Mouse (Mus musculus) granulocyte monocyte progenitor cell, adult 5-6 weeks (primary cell): ENCODE data around the gene Gm49711. TPM values are rescaled to one million over a fixed set of nuclear protein-coding genes. Genes with fewer than 3 reads are reported as not detected.
"Not testable (repeated sequence)": the region's sequence is repeated elsewhere in the genome, so short reads cannot be mapped to it uniquely, and the experiment has no call there.

Experiments used
- ATAC-seq: replicated peaks from 2 replicates; pipeline ENCODE4 v1.8.0; 2016; ENCODE audit warnings: mild to moderate bottlenecking, moderate TSS enrichment, inconsistent platforms; ENCODE audit not compliant: poor library complexity, severe bottlenecking
- total RNA-seq, 2 experiments: library from RNA; stranded (forward) in 1 of 2; stranded (reverse) in 1 of 2; fragments of 200-712, 200-1000 nt in 1 of 2; fragments of >200 nt in 1 of 2; fragmentation: Nextera tagmentation in 1 of 2; gene quantifications; 2 replicates each; pipeline ENCODE4 v1.2.3; 2014 to 2017

Gene Gm49711
- total RNA-seq, 2 experiments from 2014 or later, result not detected

DNA sequence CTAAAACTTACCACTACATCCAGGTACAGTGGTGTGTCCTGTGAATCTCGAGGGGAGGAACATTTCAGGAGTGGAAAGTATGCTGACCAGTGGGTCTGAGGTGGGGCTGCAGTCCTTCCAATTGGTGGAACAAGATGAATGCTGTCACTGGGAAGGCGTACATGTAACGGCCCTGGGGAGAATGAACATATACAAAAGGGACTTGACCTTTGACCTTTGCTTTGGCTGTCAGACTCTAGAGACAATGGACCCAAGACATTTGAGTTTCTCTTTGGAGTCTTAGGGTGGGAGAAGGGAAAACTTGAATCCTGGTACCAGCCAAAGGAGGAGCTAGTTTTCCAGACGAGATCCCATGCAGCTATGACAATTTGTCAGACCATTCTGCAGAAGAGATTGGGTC is 104.2 kb downstream of the Gm49711 start:
- no peak for ATAC-seq

DNA sequence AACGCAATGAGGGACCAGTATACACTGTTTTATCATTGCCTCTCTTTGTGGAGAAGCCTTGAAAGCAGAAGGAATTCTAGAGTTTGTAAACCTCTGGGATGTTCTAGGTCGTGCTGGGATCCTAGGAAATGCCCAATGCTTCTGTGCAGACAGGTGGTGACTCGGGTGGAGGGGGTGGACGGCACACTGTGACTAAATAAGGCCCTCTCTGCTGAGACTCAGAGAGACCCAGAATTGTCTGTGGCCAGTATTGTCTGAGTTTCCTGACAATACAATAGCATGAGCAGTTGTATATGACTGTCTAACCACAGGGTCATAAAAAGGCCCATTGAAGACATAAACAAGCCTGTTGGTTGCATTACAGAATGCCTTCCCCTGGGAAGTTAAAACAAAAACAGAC is 105.4 kb downstream of the Gm49711 start:
- ATAC-seq, result no peak

DNA sequence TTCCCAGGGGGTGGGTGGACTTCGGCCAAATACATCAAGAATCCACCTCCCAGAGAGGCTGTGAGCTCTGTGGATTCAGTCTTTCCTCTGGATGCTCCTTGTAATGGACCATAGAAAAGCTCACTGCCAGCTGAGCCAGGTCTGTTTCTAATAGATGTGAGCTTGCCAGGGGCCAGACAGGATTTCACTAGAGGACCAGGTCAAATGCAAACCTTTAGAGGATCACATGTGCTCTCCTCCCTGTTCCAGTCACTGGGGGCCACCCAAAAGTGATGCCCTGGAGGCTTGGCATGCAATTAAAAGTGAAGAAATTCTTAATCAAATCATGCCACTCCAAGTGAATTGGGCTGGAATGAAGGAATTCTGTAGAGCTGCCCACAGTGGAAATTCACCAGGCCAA is 117.9 kb downstream of the Gm49711 start:
- no peak for ATAC-seq

DNA sequence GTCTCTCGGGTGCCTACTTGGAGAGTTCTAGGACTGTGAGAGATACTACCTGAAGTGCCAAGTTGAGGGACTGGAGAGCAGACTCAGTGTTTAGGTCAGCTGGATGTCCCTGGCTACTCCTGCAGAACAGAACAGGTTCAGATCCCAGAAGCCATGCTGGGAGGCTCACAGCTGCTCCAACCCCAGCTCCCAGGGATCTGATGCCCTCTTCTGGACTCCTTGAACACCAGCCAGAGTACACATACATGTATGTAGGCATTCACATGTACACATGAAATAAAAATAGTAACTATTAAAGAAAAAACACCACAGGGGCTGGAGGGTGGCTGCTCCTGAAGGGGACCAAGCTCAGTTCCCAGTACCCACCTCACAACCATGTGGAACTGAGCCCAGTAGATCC is 119.6 kb downstream of the Gm49711 start:
- no peak for ATAC-seq

DNA sequence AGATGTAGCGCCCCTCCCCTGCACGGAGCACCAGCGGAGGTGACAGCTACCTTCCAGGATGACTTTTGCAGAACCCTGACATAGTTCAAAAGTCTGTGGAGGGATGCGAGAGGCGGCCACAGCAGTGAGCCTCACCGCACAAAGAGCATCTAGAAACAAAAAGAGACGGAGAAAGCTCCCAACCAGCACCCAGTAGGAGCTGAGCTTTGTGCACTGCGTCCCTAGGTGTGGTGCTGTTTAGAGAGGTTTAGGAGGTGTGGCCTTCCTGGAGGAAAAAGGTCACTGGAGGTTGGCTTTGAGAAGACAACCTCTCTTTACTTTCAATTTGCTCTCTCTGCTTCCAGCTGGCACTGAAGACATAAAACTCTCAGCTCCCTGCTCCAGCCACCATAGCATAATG is 121.2 kb downstream of the Gm49711 start:
- ATAC-seq, result no peak

DNA sequence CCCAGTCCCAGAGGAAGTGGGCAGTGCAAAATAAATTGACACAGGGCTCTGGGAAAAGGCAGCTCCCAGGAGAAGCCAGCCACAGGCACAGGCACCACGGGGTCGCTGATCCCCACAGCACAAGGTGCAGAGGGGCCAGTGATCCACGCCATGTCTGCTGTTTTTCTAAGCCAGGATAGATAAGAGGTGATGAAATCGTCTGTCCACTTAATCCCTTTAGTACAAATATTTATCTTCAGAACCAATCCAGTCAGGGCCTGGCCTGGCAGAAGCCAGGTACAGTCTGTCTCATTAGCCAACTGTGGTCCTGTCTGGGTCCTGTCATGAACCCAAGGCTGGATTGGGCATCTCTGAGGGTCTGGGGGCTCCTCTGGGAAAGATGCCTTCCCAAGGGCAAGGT is 125.4 kb downstream of the Gm49711 start:
- no peak for ATAC-seq

DNA sequence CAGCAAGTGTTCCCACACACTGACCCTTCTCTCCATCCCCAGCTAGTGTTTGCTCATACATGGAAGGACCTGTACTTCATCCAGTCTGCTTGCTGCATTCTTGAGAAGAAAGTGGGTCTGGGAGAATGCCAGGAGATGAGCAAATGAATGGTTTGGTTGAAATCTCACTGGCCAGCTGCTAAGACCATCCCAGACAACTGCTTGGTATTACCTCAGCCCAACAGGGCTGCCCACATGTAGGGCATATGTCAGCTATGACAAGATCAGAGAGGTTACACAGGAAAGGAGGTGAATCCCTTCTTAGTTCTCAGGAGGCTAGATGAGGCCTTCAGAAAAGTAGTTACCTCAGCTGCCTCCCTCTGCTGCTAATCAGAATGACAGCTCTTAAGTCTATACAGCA is 132.5 kb downstream of the Gm49711 start:
- no peak for ATAC-seq

DNA sequence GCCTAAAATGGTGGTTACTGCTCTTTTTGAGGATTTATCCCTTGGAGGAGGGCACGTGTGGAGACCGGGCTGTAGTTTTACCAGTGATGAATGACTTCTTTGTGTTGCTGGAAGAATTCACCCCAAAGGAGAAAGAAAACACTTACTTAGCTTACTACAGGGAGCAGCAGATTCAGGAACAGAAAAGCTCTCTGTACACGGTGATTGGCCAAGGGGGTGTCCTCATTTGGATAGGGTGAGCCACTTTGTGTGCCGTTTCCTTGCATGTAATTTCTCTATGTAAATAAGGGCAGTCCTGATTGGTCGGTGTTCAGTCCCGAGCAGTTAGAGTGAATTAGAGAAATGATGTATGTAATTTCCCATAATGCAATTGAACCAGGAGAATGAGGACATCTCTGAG is 137.0 kb downstream of the Gm49711 start:
- no peak for ATAC-seq

DNA sequence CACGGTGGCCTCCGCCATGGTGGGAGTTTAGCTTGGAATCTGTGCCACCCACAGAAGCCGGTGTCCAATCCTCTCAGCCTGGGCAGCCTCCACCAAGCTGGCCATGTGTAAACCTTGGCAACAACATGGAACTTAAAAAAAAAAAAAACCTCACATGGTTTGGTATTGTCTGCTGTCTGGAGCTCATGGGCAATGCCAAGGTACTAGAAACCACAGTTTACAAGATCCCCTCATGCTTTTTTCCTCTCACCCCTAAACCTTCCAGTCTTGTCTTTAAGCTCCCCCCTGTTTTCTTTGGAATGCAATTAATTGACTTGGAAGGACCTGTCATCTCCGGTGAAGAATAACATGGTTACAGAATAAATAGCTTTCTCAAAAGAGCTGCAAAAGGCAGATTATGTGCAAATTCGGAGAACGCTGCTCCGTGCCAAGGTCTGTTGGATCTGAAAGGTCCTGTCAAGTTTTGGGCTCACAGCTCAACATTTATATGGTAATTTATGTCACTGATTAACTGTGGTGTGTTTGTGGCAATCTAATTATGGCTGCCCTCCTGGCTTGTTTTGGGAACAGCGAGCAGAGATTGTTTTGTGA is 138.7 kb downstream of the Gm49711 start:
- no peak for ATAC-seq

DNA sequence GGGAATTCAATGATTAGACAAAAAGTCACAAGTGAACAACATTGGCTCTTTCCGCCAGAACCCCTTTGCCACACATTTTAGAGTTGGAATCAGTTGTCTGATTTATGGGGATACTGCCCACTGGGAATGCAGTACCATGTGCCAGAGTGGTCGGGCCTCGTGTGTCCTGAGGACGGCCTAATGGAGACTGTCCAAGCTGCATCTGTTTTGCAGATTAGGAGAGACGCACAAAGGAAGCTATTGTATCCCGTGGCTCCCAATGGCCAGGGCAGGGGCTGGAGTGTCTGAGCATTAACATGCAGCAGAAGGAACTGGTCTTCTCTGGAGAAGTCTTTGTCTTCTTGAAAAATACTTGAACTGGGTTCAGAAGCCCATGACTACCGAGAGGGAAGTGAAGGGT is 142.5 kb downstream of the Gm49711 start:
- no peak for ATAC-seq

DNA sequence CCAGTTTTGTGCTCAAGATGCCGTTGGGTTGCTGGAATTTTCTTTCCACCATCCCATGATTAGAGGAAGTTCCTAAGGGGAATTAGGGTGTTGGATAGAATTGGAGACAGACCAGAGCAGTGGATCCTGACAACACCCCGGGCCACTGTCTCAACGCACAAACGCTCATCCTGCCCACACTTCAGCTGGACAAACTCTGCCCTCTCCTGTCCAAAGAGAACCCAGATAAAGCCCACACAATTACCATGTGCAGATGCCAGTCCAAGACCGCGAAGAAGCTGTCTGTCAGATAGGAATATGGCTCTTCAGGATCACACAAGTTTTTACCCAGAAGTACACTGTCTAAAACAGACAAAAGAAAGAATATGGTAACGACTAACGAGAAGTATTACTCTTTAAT is 145.5 kb downstream of the Gm49711 start:
- ATAC-seq, result no peak

DNA sequence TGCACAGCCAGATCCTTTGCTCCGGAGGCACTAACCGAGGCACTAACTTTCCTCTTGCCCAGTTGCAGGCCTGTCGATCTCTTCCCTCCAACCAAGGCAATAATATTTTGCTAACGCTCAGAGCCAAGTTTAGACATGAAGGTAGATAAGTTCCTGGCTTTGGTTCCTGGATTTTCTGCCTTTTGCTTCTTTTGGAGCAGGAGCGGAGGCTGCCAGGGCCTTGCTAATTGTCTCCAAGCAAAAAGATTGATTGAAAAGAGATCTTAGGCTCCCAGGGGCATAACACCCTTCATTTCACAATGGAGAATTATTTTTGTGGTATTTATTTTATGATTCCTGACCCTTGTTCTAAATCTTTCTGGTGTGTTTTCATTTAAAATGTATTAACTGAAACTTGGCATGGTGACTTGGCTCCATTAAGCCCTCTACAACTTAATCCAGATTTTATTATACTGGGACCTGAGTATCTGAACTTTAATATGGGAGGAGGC is 151.2 kb downstream of the Gm49711 start:
- no peak for ATAC-seq

DNA sequence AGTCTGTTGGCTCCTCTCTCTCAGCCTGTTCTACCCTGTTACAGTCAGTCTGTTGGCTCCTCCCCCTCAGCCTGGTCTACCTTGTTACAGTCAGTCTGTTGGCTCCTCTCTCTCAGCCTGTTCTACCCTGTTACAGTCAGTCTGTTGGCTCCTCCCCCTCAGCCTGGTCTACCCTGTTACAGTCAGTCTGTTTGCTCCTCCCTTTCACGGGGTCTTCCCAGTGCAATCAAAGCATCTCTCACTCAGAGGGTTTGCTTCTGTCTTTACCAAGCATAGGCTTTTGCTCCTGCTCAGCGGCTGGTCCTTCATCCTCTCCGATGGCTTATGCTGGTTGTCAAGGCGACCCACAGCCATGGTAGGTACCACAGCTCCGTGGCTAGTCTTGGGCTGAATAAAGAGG is 152.2 kb downstream of the Gm49711 start:
- not testable (repeated sequence) for ATAC-seq

DNA sequence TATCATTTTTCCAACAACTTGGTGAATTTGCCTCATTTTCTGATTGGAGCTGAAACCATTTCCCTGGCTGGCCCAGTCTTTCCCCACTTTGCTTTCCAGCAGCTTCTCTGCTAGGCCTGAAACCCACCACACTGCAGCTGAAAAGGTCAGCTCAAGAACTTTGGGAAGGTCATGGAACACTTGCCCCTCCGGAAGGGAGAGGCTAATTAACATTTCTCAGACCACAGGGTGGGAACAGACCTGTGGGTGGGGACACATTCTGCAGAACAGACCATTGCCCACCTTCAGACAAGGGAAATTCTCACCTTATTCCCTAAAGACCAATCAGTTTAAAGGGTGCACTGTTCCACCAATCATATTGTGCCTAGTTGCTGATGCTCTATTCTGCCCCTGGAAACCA is 155.8 kb downstream of the Gm49711 start:
- ATAC-seq, result not testable (repeated sequence)

DNA sequence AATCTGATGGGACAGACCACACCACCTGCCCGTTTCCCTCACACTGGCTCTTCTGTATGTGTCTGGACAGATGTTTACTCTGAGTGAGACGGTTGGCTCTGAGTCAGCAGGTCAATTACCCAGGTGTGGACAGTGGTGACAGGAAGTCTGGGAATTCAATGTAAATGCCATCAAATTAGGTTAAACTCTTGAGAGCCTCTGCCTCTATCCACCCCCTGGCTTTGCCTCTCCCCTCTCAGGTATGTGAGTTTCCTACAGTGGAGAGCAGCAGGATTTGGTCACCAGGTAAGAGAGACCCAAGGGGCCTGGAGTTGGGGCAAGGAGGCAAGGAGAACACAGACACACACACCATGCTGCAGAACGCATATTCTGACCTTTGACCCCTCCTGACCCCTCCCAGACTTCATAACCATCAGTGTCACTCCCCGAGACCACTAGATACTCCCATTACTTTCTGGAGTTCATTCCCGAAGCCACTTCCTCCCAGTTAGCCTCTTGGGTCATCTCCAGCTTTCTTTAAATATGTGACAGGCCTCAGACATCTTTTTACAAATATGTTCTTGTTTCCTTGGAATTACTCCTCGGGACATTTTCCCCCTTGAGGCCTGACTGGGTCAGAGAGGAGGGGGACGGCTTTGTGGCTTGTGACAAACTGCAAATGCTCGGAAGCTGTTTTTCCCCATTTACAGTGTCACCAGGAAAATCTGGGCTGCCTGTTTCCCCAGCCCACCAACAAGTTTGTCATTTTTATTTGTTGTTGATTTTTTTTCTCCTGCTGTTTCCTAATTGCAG is 157.7 kb downstream of the Gm49711 start:
- ATAC-seq, result no peak

DNA sequence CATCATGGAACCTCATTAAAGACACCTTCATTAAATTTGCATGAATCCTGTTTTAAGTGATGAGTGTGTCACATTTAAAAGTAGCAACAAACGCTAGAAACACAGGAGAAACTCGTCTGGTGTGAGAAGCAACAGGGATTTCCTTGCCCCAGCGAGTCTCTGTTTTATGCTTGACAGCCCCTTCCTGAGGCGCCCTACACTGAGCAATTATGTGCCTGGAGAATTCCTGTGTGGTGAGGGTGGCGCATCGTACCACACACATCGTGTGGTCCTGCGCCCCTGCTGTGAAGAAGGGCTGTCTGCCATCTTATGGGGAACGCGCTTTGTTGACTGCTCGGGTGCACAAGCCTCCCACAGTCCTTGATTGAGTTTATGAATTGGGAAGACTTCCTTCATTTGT is 162.6 kb downstream of the Gm49711 start:
- ATAC-seq, result no peak

DNA sequence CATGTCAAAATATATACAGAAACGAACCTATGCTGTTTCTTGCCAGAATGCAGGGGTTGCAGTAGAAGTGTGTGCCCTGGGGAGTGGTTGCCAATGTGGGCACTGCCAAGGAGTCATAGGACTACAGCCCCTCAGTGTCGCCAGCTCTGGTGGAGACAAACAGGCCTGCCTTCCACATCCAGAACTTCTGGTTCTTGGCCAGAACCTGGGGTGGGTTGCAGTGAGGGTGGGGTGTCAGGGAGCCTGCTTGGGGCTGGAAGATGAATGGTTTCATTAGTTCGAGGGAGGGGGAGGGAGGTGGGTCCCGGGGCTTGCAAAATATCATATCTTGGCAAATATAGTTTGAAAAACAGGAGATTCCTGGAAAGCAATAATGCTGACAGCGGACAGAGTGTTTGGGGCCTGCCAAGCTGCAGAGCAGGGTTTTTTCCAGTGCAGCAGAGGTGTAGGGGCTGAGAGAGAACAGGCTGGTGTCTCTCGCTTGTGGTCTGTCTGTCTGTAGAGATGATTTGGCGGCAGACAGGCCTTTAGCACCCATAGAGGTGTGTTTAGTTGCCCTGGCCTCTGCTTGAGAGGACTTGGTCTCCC is 170.3 kb downstream of the Gm49711 start:
- no peak for ATAC-seq

DNA sequence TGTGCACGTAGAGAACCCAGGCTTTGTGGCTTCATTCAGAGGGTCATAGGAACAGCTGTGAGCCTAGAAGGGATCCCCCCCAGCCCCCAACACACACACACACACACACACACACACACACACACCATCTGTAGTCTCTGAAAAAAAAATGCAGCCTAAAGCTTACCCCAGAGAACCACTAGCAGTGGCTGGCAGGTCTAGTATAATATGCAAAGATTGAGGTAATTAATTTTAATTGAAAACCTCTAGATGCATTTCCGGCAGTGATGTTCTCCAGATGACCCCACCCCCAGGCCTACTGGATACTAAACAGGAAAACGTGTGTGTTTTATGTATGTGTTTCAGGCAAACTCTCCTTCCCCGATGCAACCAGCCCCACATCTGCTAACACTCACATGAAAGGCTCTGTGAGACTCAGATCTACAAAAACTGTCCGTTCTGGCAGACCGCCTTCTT is 172.4 kb downstream of the Gm49711 start:
- no peak for ATAC-seq

DNA sequence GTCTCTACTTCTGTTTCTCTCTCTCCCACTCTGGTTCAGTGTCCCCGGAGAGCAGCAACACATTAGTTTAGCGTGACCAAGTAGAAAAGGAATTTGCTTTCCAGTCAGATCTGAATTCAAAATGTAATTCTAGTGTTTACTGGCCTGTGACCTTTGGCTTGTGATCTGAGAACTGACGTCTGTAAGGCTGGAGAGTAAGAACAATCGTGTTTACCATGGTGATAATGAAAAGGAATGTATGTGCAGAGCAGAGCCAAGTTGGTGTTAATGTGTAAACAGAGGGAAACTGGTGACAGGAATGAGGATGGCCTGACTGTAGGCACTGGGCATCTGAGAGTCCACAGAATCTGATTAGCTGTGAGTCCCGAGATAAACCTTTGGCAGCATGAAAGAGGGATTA is 176.4 kb downstream of the Gm49711 start:
- ATAC-seq, result no peak

DNA sequence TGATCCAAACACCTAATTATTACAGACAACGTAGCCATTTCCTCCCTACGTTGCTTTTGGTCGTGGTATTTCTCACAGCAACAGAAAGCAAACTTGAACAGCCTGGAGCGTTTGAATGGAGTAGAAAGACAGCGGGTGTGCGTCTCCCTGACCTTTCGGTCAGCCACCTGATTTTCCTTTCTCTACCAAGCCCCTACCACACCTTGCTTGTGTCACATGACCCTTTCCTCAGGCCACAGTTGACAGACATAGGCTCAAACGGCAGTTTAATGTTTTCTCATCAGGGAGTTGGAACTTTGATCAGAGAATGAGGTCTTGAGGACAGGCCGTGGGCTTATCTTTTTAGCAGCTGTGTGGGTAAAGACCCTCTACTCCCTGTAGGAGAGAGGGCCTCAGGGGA is 177.1 kb downstream of the Gm49711 start:
- ATAC-seq, result no peak
